Mouse (Mus musculus): ENCODE measurements around the gene Klk1b3.

DNA sequence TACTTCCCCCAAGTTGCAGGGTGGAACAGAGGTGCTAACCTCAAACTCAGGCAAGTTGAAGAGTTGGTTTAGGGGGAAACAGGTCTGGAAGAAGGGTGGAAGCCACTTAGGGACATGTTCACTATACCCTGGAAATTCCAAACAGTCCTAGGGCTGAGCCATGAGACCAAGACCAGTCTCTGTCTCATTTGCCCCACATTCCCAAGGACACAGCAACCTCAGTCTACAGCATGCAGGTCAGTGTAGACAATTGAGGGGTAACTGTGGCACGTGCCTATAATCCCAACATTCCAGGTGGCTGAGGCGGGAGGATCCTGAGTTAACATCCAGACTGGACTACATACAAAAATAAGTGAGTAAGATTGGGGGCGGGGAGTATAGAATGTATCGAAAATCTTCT, 51.3 kb downstream of the Klk1b3 start:
- TF ChIP-seq GATA1 (IDR thresholded peaks at IDR 0.05; ENCODE audit: borderline replicate concordance, low read length), result no peak
- no peak for TF ChIP-seq FLI1 (IDR thresholded peaks at IDR 0.05; ENCODE audit: low read length)

Measured in megakaryocyte, embryonic 14.5 days (primary cell).